Mouse (Mus musculus) CD4-positive naive resting alpha-beta T cell, adult 76 days (primary cell): Measurements from ENCODE around the gene Sva. TPM values are rescaled to one million over a fixed set of nuclear protein-coding genes. Genes with fewer than 3 reads are reported as not detected.

Source experiments
- total RNA-seq: library from RNA; stranded (reverse); gene quantifications from one replicate; pipeline ENCODE4 v1.2.4, GENCODE M21; 2023

Sva gene
- not detected for total RNA-seq

GRCm38 (mm10) chr6:42038094-42038493 lies at the start of gene Sva:
Sva (plus strand) TSS chr6:42038394.

Other genes with a start within 250 kb of the Sva start
- not detected for gene Pip, start 190.9 kb upstream of the Sva start, total RNA-seq
- not detected for gene Sval2, start 185.4 kb upstream of the Sva start, total RNA-seq
- not detected for gene Sval1, start 86.8 kb upstream of the Sva start, total RNA-seq
- not detected for gene Sval3, start 70.3 kb upstream of the Sva start, total RNA-seq
- gene Tas2r139, start 102.5 kb downstream of the Sva start, total RNA-seq: not detected
- not detected for gene Tas2r144, start 176.9 kb downstream of the Sva start, total RNA-seq
- 8.6 TPM for gene Gstk1, start 207.5 kb downstream of the Sva start, total RNA-seq
- gene Tmem139, start 223.6 kb downstream of the Sva start, total RNA-seq: not detected
- gene Casp2, start 226.6 kb downstream of the Sva start, total RNA-seq: 80.2 TPM
- 0.62 TPM for gene Clcn1, start 248.3 kb downstream of the Sva start, total RNA-seq